Mouse (Mus musculus): ENCODE results near the gene Egfl8. TPM values are rescaled to one million over a fixed set of nuclear protein-coding genes. Genes with fewer than 3 reads are reported as not detected.

The Egfl8 gene
- polyA plus RNA-seq, 1 experiment from 2014 or later: 6.6 TPM

DNA sequence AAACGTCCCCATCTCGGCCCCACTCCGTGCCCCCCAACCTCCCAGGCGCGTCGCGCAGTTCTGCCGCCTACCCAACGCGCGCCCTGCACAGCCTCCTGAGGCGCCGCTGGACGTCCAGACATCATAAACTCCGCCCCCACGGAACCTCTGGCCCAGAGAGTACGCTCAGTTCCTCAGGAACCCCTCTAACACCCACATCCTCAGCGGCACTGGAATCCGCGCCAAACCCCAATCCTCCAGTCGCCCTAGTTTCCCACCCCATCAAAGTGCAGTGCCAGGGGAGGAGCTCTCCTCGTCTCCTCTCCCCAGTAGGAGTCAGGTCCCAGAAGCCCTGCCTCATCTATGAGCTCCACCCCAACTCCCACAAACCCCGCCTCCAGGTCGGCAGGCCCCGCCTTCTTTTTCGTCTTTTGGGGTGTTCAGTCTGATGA lies 16.5 kb upstream of the Egfl8 start:
- no peaks in the 10 kb centered on the region for H3K36me3 ChIP-seq
- peaks cover 44% of the 10 kb centered on the region for H3K4me1 ChIP-seq
- H3K9ac ChIP-seq: peak overlapping the region; percentile 53
- ATAC-seq (ENCODE audit: low FRiP score, low read depth): peak; percentile 29; the same call in 1 of the 2 replicates
- peak overlapping the region; percentile 79 for H3K4me2 ChIP-seq (replicated peaks)
- WGBS: 1% methylated on average over 26 of the region's 26 CpGs
- H3K27ac ChIP-seq: no peak overlapping the region
- peak overlapping the region; percentile 44 for H3K4me3 ChIP-seq
- H3K9me3 ChIP-seq: no peaks in the 10 kb centered on the region
- peaks cover 65% of the 10 kb centered on the region for H3K27me3 ChIP-seq

DNA sequence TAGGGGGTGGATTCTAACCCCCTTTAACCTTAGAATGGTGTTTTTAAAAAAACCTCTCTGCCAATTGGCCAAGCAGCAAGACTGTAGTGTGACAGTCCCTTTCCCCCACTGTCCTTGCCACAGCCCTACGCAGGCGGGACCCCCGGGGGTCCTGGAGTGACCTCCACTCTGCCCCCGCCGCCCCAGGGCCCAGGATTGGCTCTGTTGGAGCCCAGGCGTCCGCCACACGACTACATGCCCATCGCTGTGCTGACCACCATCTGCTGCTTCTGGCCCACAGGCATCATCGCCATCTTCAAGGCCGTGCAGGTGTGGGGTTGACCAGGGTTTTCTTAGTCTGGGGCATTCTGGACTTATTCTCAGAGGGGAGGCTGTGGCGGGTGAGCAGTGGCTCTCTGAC lies 15.9 kb upstream of the Egfl8 start:
- H3K9me3 ChIP-seq: no peaks in the 10 kb centered on the region
- H3K9ac ChIP-seq: peak overlapping the region; percentile 53
- 8% methylated on average over 12 of the region's 12 CpGs for WGBS
- H3K27me3 ChIP-seq: peaks cover 61% of the 10 kb centered on the region
- no peak for ATAC-seq (ENCODE audit: low FRiP score, low read depth)
- peak overlapping the region; percentile 44 for H3K4me3 ChIP-seq
- peaks cover 45% of the 10 kb centered on the region for H3K4me1 ChIP-seq
- H3K36me3 ChIP-seq: no peaks in the 10 kb centered on the region
- no peak overlapping the region for H3K27ac ChIP-seq
- H3K4me2 ChIP-seq (replicated peaks): peak overlapping the region; percentile 79

DNA sequence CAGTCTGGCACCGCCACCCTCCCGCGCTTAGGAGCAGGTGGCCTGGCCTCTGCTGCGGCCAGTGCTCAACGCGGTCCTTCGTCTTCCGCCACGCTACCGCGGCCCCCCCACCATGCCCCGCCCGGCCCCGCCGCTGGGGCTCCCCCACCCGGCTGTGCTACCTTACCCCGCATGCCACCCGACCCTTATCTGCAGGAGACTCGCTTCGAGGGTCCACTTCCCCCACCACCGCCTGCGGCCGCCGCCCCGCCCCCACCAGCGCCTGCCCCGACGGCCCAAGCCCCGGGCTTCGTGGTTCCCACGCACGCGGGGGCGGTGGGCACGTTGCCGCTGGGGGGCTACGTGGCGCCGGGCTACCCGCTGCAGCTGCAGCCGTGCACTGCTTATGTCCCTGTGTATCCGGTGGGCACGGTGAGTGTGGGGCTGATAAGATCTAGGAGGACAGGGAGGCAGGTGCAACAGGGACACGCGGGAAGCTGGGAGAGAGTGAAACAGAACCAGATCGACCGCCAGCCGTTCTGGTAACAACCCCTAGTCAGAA lies 15.1 kb upstream of the Egfl8 start:
- H3K27me3 ChIP-seq: peaks cover 58% of the 10 kb centered on the region
- WGBS: 1% methylated on average over 47 of the region's 48 CpGs
- H3K36me3 ChIP-seq: no peaks in the 10 kb centered on the region
- H3K9ac ChIP-seq: peak overlapping the region; percentile 39; the same call in 1 of the 2 replicates
- H3K9me3 ChIP-seq: no peaks in the 10 kb centered on the region
- H3K4me2 ChIP-seq (replicated peaks): peak overlapping the region; percentile 57
- no peak overlapping the region for H3K27ac ChIP-seq
- H3K4me1 ChIP-seq: peaks cover 53% of the 10 kb centered on the region
- no peak for ATAC-seq (ENCODE audit: low FRiP score, low read depth)
- H3K4me3 ChIP-seq: peak overlapping the region; percentile 44

DNA sequence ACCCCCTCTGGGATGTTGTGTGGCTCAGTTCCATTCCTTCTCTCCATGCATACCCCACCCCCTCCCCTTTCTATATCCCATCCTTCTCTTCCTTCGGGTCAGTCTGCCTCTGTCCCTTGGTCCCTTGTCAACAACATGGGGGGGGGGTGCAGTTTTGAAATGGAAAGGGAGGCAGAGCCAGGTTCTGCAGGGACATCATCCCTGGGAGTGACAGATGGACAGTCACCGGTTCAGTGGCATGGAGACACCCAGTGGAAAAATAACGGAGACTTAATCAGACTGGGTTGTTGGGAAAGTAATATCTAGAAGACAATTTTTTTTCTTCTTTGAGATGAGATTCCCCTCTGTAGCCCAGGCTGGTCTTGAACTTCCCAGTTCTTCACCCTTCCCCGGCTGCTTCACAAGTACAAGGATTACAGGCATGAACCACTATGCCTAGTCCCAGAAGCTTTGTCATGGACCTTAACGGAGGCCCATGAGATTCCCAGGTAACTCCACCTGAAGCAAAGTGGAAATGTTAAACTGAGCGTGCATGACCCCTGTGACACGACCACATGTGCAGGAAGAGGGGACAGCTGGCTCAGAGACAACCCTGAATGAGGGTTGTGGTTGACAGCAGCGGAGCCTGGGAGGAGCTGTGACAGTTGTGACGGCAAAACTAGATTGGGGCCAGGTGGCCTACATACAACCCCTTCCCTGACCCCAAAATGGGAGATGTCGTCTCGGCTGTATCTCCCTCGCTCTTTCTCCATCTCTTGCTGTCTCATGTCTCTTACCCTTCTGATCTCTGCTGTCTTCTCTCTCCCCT lies 14.2 kb upstream of the Egfl8 start:
- H3K4me3 ChIP-seq: peak overlapping the region; percentile 79
- no peak for ATAC-seq (ENCODE audit: low FRiP score, low read depth)
- 0 out of 2 replicates have a peak overlapping the region, but pooled peaks have one; percentile 39 for H3K9ac ChIP-seq
- peak overlapping the region; percentile 94 for H3K4me2 ChIP-seq (replicated peaks)
- no peak overlapping the region for H3K27ac ChIP-seq
- peaks cover 8% of the 10 kb centered on the region; the same call in 1 of the 2 replicates for H3K36me3 ChIP-seq
- H3K9me3 ChIP-seq: no peaks in the 10 kb centered on the region
- H3K27me3 ChIP-seq: peaks cover 58% of the 10 kb centered on the region
- peaks cover 56% of the 10 kb centered on the region for H3K4me1 ChIP-seq
- WGBS: 17% methylated on average over 12 of the region's 12 CpGs

DNA sequence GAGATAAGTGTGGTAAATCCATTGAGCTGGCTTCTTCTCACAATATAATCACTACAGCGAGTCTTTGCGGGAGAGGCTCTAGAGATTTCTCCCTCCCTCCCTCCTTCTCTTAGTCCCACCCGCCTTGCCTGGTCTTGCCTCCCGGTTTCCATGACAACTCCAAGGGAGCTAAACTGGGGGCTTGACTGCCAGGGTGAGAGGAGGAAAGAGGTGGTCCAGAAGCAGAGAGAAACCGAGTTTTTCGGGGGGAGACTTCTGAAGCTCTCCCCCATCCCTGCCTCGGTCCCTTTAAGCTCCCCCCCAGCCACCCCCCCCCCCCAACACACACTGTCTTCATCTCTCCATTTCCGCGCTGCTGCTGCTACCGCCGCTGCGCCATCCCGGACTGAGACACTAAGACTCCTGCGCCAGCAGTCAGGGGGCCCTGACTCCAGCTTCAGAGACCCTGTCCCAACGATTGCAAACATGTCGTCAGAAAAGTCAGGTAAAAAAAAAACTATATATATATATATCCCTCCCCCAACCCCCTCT lies 13.5 kb upstream of the Egfl8 start, which contains the start of gene Prrt1:
Prrt1 (plus strand) TSS at position 313 of the 531 bp plus-strand sequence.
- Histone ChIP-seq H3K36me3 (peaks cover 9% of the 10 kb centered on the region; the same call in 1 of the 2 replicates), H3K27ac (peak within 1 kb of the TSS; percentile 95; the same call in 1 of the 2 replicates), H3K9me3 (no peaks in the 10 kb centered on the region), H3K4me3 (peak within 1 kb of the TSS; percentile 79), H3K4me1 (peaks cover 56% of the 10 kb centered on the region), H3K9ac (peak within 1 kb of the TSS; percentile 77), H3K4me2 (replicated peaks) (peak within 1 kb of the TSS; percentile 94), H3K27me3 (peaks cover 58% of the 10 kb centered on the region)
- ATAC-seq (ENCODE audit: low FRiP score, low read depth): no peak
- 2% methylated on average over 13 of the region's 16 CpGs for WGBS

DNA sequence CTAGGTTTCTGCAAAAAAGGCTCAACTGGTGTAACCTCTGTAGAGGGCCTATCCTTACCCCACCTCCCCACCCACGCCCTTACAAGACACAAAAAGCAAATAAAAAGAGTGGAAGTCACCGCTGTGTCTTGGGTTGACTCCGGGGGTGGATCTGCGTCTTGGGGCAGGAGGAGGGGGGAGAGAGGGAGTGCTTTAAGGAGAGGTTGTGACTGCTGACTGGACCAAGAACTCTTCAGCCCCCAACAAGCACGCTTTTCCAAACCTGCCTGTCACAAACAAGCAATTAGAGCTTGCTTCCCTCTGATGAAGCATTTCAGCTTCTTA lies 12.8 kb upstream of the Egfl8 start:
- Histone ChIP-seq H3K36me3 (peaks cover 13% of the 10 kb centered on the region; the same call in 1 of the 2 replicates), H3K4me1 (peaks cover 56% of the 10 kb centered on the region), H3K27ac (peak overlapping the region; percentile 95; the same call in 1 of the 2 replicates), H3K4me3 (peak overlapping the region; percentile 79), H3K27me3 (peaks cover 52% of the 10 kb centered on the region), H3K9me3 (no peaks in the 10 kb centered on the region), H3K9ac (peak overlapping the region; percentile 77), H3K4me2 (replicated peaks) (peak overlapping the region; percentile 94)
- ATAC-seq (ENCODE audit: low FRiP score, low read depth): no peak
- WGBS: 31% methylated on average over 5 of the region's 5 CpGs

DNA sequence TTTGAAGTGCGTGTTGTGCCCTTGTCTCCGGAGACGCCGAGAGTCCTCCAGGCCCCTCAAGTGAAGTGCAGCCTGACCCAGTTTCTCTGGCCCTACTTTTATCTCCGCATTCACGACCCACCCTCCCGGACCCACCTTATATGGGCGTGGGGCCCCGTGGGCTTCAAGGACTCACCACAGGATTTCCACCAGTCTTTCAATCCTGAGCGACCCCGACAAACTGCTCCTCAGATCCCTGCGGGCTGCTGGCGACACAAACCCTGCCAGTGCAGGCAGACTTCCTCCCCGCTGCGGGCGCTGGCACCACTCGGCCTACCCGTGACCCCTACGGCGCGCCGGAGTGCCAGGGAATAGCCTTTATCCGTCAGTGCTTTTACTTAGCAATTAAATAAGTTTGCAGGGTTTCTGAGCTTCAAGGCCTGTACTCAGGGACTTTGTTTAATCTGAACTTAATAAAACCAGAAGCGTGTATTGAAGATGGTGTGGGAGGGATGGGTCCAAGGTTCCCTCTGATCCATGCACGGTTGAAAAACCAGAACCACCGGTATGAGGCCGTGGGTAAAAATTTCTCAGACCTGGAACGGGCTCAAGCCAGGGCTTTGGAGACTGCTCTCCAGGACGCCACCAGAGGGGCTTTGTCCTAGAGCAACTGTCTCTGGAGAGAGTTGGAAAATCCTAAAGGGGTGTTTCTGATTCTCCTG lies 12.3 kb upstream of the Egfl8 start, which contains the start of gene Ppt2:
Ppt2 (minus strand) TSS at position 568 of the 701 bp plus-strand sequence.
- peak within 1 kb of the TSS; percentile 79 for H3K4me3 ChIP-seq
- H3K4me2 ChIP-seq (replicated peaks): peak within 1 kb of the TSS; percentile 94
- H3K9me3 ChIP-seq: no peaks in the 10 kb centered on the region
- ATAC-seq (ENCODE audit: low FRiP score, low read depth): no peak
- peaks cover 18% of the 10 kb centered on the region for H3K36me3 ChIP-seq
- 4% methylated on average over 29 of the region's 29 CpGs for WGBS
- H3K27ac ChIP-seq: peak within 1 kb of the TSS; percentile 95
- H3K9ac ChIP-seq: peak within 1 kb of the TSS; percentile 77
- peaks cover 56% of the 10 kb centered on the region for H3K4me1 ChIP-seq
- peaks cover 47% of the 10 kb centered on the region for H3K27me3 ChIP-seq

DNA sequence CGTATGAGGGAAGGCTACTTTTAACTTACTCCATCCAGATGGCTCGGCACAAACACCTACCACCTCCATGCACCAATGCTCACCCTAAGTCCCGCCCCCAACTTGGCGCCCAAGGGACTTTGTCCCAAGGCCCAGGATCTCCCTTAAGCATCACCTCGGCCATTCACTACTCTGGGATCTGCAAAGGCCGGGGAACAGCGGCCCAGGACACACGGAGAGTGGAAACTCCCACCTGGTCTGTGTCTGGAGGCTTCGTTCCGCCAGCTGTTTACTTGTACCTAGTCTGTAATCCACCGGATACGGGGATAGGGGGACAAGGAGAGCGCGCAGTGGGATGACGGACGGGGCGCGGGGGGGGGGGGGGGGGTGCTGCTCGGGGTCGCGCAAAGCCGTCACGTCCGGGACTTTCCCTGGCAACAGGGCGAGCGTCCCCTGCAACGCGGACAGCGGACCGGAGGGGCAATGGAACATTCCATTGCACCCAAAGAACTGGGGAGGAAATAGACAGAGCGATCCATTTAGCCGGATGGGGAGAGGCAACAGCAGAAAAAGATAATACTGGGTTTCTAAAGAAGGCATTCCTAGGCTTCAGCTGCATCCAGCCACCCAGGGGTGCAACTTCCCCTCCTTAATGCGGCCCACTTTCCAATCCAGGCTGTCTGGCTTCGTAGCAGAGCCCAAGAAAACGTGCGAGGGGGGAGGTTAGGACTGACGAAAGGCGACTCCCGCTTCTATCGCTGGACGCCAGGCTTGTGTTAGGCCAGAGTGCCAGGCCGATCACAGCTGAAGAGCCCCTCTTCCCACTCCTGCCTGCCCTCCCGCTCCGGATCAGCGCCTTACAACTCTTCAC lies 11.5 kb upstream of the Egfl8 start:
- peak overlapping the region; percentile 77 for H3K9ac ChIP-seq
- H3K9me3 ChIP-seq: no peaks in the 10 kb centered on the region
- H3K27ac ChIP-seq: peak overlapping the region; percentile 95
- peaks cover 52% of the 10 kb centered on the region for H3K4me1 ChIP-seq
- peaks cover 39% of the 10 kb centered on the region for H3K27me3 ChIP-seq
- peak; percentile 87 for ATAC-seq (ENCODE audit: low FRiP score, low read depth)
- WGBS: under 1% methylated on average over 45 of the region's 45 CpGs
- peak overlapping the region; percentile 79 for H3K4me3 ChIP-seq
- H3K36me3 ChIP-seq: peaks cover 26% of the 10 kb centered on the region
- peak overlapping the region; percentile 94 for H3K4me2 ChIP-seq (replicated peaks)

DNA sequence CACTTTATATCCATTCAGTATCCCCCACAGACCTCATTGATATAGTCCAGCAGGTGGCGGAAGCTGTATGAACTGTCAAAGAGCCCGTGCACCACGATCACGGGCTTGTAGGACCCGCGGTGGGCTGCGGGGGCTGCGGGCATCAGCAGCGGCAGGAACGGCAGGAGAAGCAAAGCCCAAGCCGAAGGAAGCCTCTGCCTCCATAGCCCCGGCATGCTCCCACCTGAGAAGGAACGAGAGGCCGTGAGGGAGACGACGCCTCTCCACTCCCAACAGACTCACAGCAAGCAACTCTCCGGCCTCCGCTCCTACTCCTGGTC lies 11.0 kb upstream of the Egfl8 start:
- H3K4me3 ChIP-seq: peak overlapping the region; percentile 79
- peaks cover 46% of the 10 kb centered on the region for H3K4me1 ChIP-seq
- H3K27me3 ChIP-seq: peaks cover 33% of the 10 kb centered on the region
- under 1% methylated on average over 18 of the region's 18 CpGs for WGBS
- peak overlapping the region; percentile 77 for H3K9ac ChIP-seq
- ATAC-seq (ENCODE audit: low FRiP score, low read depth): no peak
- H3K27ac ChIP-seq: peak overlapping the region; percentile 85
- H3K4me2 ChIP-seq (replicated peaks): peak overlapping the region; percentile 94
- H3K9me3 ChIP-seq: no peaks in the 10 kb centered on the region
- H3K36me3 ChIP-seq: peaks cover 32% of the 10 kb centered on the region

DNA sequence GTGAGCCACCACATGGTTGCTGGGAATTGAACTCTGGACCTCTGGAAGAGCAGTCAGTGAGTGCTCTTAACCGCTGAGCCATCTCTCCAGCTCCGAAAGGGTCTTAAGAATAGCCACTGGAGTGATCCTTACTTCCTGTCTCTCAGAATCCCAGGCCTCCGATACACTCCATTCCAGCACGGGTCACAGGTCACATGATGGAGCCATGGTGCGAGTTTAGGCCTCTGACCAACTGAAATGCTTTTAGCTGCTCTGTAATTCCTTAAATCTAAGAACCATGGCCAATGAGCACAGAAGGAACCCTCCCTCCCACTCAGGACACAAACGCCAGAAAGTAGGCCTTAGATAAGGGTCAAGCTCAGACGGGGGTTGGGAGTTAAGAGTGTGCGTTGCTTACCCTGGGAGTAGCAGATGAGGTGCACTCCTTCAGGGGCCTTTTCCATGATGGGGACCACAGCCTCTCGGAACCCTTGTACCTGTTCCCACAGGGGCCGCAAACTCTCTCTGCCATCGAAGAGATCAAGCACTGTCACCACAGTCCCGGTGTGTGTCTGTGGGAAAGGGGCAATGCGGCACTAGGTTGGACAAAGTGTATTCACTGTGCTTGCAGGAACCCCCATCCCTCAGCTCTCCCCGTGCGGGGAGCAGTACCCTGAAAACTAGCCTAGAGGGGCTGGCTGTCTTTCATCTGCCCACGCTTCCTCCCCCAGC lies 10.4 kb upstream of the Egfl8 start:
- H3K4me1 ChIP-seq: peaks cover 41% of the 10 kb centered on the region
- H3K4me2 ChIP-seq (replicated peaks): peak overlapping the region; percentile 94
- H3K9ac ChIP-seq: peak overlapping the region; percentile 77
- peak overlapping the region; percentile 79 for H3K4me3 ChIP-seq
- no peaks in the 10 kb centered on the region for H3K9me3 ChIP-seq
- H3K27ac ChIP-seq: peak overlapping the region; percentile 85; the same call in 1 of the 2 replicates
- no peak for ATAC-seq (ENCODE audit: low FRiP score, low read depth)
- WGBS: 52% methylated on average over 16 of the region's 16 CpGs
- peaks cover 37% of the 10 kb centered on the region for H3K36me3 ChIP-seq
- H3K27me3 ChIP-seq: peaks cover 28% of the 10 kb centered on the region

DNA sequence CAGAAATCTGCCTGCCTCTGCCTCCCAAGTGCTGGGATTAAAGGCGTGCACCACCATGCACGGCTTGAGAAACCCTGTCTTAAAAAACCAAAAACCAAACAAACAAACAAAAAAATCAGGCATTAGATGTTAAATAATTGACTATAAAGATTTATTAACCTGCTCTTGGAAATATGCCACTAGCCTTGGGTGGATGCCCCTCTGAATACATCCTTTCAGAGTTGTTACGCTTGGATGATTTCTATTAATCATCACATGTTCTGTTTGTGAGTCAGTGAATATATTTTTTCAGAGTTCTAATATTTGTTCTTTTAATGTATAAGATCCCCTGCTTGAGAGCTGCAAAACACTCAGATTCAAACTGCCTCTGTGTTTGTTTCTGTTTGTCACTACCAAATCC lies 9.2 kb upstream of the Egfl8 start:
- Histone ChIP-seq H3K9me3 (no peaks in the 10 kb centered on the region), H3K4me3 (no peak overlapping the region), H3K36me3 (peaks cover 46% of the 10 kb centered on the region), H3K4me2 (replicated peaks) (no peak overlapping the region), H3K27me3 (peaks cover 16% of the 10 kb centered on the region), H3K4me1 (peaks cover 33% of the 10 kb centered on the region), H3K9ac (no peak overlapping the region), H3K27ac (no peak overlapping the region)
- ATAC-seq (ENCODE audit: low FRiP score, low read depth): no peak
- WGBS: 88% methylated on average over 3 of the region's 3 CpGs

Data from limb, embryonic 13.5 days (tissue).